Mouse (Mus musculus) embryonic facial prominence, embryonic 15.5 days (tissue): ENCODE measurements around the gene 2310034G01Rik. TPM values are rescaled to one million over a fixed set of nuclear protein-coding genes. Genes with fewer than 3 reads are reported as not detected.

ENCODE experiments used
- ATAC-seq: fragments of 200-750 bp; cut with Nextera tagmentation; 2 replicates; pipeline ENCODE4 v1.8.0; 2017; ENCODE audit warnings: low read depth, moderate TSS enrichment; ENCODE audit not compliant: insufficient number of reproducible peaks, low FRiP score, low TSS enrichment
- H3K27ac ChIP-seq: fragments of 300-500 bp; sonication (generic); replicated peaks from 2 replicates; pipeline ENCODE4 v1.5.1; 2015; ENCODE audit warnings: mild to moderate bottlenecking, inconsistent platforms
- H3K27me3 ChIP-seq: fragments of 300-500 bp; sonication (generic); 2 replicates; pipeline ENCODE4 v1.6.1; 2015; ENCODE audit warnings: inconsistent platforms
- H3K36me3 ChIP-seq: fragments of 300-500 bp; sonication (generic); 2 replicates; pipeline ENCODE4 v1.6.1; 2015; ENCODE audit warnings: mild to moderate bottlenecking, inconsistent platforms
- H3K4me1 ChIP-seq: fragments of 300-500 bp; sonication (generic); 2 replicates; pipeline ENCODE4 v1.6.1; 2015; ENCODE audit warnings: inconsistent platforms
- H3K4me2 ChIP-seq: fragments of 300-500 bp; sonication (generic); replicated peaks from 2 replicates; pipeline ENCODE4 v1.6.1; 2015; ENCODE audit warnings: mild to moderate bottlenecking, inconsistent platforms
- H3K4me3 ChIP-seq: fragments of 300-500 bp; sonication (generic); replicated peaks from 2 replicates; pipeline ENCODE4 v1.5.1; 2015; ENCODE audit warnings: mild to moderate bottlenecking, inconsistent platforms
- H3K9ac ChIP-seq: fragments of 300-500 bp; sonication (generic); 2 replicates; pipeline ENCODE4 v1.6.1; 2015; ENCODE audit warnings: inconsistent platforms
- H3K9me3 ChIP-seq: fragments of 300-500 bp; sonication (generic); replicated peaks from 2 replicates; pipeline ENCODE4 v1.6.1; 2016; ENCODE audit warnings: inconsistent platforms
- WGBS: fragments of 180-500 bp; shearing (Covaris S2); methylation state at CpG from one replicate; pipeline ENCODE4 v1.1.7; 2015; 5-methylcytosine and 5-hydroxymethylcytosine counted together
- polyA plus RNA-seq: library from polyadenylated mRNA; unstranded; fragments of >200 nt; fragmentation: Nextera tagmentation; extraction: Ambion mirVana; gene quantifications from 2 replicates; pipeline ENCODE4 v1.2.1, GENCODE M21; 2015

Gene 2310034G01Rik
- polyA plus RNA-seq, 1 experiment from 2014 or later = 5.3 TPM

DNA sequence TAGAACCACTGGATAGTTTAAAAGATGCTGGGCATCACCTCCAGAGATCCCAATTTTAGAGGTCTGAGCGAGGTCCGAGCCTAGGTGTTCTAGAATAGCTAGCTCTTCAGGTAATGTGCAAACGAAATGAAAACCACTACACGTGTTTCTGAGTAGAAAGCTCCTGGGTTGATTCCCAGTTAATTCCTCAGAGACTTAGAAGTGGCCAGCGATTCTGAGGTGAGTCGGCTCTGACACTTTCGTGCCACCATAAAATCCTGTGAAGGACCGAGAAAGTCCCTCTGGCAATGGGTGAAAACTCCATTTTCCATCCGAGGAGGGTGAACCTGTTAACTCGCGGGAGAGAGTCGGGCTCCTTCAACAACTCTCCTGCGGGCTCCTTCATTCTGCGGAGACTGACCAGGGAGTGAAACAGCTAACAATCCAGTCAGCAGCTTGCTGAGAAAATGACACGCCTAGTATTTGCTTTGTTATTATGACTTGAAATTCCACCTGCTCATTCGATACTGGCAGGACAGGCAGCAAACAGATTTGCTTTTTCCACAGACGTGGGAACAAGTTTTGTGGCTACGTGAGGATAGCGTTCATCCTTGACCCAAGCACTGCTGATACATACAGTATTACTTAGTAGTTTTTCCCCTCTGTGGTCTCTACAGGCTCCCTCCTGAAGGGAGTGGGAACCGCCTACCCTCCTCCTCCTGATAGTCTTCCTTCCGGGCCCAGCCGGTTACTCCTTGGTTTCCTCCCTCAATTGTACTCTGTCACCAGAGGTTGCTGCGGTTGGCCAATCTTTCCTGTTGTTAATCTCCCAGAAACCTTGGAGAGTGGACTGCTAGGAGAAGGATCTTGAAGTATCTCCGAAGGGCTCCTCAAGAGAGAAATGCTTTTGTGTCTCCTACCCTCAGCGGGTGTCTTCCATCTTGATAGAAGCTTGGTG is 7.5 kb upstream of the 2310034G01Rik start:
- Histone ChIP-seq H3K27ac (peak overlapping the region; percentile 44), H3K9ac (no peak overlapping the region), H3K4me3 (peak overlapping the region; percentile 47), H3K4me1 (peaks cover 15% of the 10 kb centered on the region), H3K9me3 (no peaks in the 10 kb centered on the region), H3K36me3 (no peaks in the 10 kb centered on the region), H3K27me3 (peaks cover 22% of the 10 kb centered on the region), H3K4me2 (peak overlapping the region; percentile 83)
- no peak for ATAC-seq
- WGBS = 19% methylated on average over 25 of the region's 25 CpGs

DNA sequence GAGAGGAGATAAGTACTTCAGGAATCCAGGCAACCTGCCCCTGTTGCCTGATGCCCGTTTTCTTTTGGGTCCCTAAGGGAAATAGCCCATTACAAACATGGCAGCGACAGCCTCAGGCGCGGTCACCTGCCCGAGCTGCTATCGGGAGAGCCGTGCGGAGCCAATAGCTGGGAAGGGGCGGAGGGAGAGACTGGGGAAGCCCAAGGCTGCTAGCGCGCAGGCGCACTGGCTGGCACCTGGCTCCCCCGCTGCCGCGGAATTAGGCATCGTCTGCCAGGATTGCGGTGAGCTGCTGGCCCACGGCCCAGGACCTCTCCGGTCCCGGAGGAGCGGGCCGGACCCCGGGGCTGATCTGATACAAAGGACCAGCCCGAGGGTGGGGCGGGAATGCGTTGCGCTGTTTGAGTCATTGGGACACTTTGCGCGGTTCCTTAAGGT is 6.6 kb upstream of the 2310034G01Rik start:
- no peak overlapping the region for H3K9ac ChIP-seq
- peaks cover 15% of the 10 kb centered on the region for H3K4me1 ChIP-seq
- H3K4me2 ChIP-seq = peak overlapping the region; percentile 83
- peak overlapping the region; percentile 47 for H3K4me3 ChIP-seq
- H3K27me3 ChIP-seq = peaks cover 22% of the 10 kb centered on the region
- under 1% methylated on average over 29 of the region's 29 CpGs for WGBS
- H3K36me3 ChIP-seq = no peaks in the 10 kb centered on the region
- no peak overlapping the region for H3K27ac ChIP-seq
- peak; percentile 73; the same call in 1 of the 2 replicates for ATAC-seq
- no peaks in the 10 kb centered on the region for H3K9me3 ChIP-seq

DNA sequence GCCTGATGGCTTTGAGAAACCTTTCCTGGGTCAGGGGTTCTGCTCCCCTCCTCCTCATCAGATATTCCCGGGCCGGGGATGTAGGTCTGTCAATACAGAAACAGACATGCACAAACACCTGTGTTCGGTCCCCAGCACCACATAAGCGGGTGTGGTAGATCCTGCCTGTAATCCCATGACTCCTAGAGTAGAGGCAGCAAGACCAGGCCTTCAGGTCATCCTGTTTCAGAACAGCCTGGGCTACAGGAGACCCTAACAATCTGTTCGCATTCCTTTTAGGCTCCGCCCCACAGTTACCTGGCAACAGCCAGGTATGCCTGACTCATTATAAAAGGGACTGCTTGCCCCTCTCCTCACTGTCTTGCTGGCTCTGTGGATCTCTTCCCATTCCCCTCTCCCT is 552 bp downstream of the 2310034G01Rik start:
- H3K4me3 ChIP-seq = peak overlapping the region; percentile 74
- no peaks in the 10 kb centered on the region for H3K36me3 ChIP-seq
- H3K9ac ChIP-seq = peak overlapping the region; percentile 53
- 21% methylated on average over 6 of the region's 6 CpGs for WGBS
- no peaks in the 10 kb centered on the region for H3K27me3 ChIP-seq
- H3K4me1 ChIP-seq = peaks cover 19% of the 10 kb centered on the region
- no peaks in the 10 kb centered on the region for H3K9me3 ChIP-seq
- H3K4me2 ChIP-seq = peak overlapping the region; percentile 87
- 0 out of 2 replicates have a peak, but pooled peaks have one; percentile 9 for ATAC-seq
- peak overlapping the region; percentile 87; the same call in 1 of the 2 replicates for H3K27ac ChIP-seq

DNA sequence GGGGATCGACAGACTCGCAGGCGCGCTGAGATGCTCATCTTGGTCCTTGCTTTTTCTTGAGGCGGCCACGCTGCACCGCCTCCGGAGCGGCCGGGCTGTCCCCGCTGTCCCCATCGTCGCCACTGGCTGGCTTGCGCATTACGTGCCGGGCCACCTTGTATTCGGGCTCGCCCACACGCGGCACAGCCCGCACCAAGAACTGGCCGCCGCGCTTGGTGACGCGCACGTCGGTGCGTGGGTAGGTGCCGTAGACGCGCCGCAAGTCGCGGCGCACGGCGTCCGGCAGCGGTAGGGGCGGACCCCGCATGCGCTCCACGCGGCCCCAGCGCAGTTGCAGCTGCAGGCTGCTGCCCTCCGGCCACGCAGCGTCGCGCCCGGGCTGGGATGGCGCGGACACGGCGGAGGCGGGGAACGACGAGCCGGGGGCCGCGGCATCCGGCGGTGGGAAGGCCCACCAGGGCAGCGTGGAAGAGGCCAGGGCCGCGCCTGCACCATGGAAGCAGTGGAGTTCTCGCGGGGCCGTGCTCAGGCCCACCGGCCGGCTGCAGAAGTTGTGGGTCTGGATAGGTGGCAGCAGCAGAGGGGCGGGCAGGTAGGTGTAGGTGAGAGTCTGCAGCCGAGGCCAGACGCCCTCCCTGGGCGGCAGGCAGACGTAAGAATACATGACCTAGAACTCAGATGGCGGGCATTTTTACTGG is 1.2 kb downstream of the 2310034G01Rik start:
- Histone ChIP-seq H3K27me3 (0 out of 2 replicates have a peak, but pooled peaks cover 3% of the 10 kb centered on the region), H3K36me3 (no peaks in the 10 kb centered on the region)
- under 1% methylated on average over 78 of the region's 78 CpGs for WGBS

DNA sequence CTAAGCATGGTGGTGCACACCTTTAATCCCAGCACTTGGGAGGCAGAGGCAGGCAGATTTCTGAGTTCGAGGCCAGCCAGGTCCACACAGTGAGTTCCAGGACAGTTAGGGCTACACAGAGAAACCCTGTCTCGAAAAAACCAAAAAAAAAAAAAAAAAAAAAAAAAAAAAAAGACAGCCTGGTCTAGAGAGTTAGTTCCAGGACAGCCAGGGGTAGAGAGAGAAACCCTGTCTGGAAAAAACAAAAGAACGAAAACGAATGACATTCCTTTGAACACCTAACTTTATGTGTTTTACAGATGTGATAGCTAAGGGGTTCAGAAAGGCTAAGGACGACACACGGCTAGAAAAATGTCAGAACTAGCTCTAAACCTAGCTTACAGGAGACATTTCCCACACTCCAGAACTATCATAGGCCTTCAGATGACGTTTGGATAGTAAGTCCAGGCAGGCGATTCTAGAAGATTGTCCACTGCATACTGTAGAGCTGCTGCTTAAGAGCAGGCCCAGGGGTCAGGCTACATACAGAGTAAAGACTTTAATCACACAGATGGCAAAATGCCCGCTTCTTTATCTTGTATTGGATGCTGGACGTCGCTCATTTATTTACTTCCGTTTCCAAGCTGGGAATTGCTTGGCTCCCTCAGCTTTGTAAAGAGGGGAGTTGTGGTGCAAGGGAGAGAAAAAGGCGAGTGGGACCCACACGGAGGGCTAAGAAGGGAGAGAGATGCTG is 2.0 kb downstream of the 2310034G01Rik start:
- Histone ChIP-seq H3K4me1 (peaks cover 19% of the 10 kb centered on the region), H3K4me2 (peak overlapping the region; percentile 87), H3K9ac (peak overlapping the region; percentile 53), H3K36me3 (no peaks in the 10 kb centered on the region), H3K27ac (peak overlapping the region; percentile 87), H3K9me3 (no peaks in the 10 kb centered on the region), H3K4me3 (peak overlapping the region; percentile 74), H3K27me3 (peaks cover 6% of the 10 kb centered on the region; the same call in 1 of the 2 replicates)
- 30% methylated on average over 14 of the region's 14 CpGs for WGBS
- ATAC-seq = no peak

More for the DNA sequence above, 1.2 kb downstream of the 2310034G01Rik start:
- Histone ChIP-seq H3K9ac (peak overlapping the region; percentile 53), H3K4me2 (peak overlapping the region; percentile 87), H3K27ac (peak overlapping the region; percentile 87), H3K4me3 (peak overlapping the region; percentile 74), H3K9me3 (no peaks in the 10 kb centered on the region), H3K4me1 (peaks cover 19% of the 10 kb centered on the region)
- peak; percentile 88 for ATAC-seq

DNA sequence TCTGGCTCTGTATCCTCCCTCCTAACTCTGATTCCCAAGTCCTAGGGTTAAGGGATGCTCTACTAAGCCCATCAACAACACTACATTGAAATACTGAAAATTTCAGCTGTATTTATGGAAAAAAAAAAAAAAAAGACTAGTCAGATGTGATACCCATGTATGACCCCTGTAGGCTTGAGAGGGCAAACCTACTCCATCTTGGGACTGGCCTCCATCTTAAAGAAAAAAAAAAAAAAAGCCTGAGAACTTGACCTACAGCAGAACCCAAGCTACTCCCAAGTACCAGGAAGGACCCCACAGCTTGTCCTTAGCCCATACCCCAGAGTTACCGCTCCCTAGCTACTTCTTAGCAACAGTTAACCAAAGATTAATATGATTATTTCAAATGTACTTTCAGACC is 3.0 kb downstream of the 2310034G01Rik start:
- peaks cover 19% of the 10 kb centered on the region for H3K4me1 ChIP-seq
- no peaks in the 10 kb centered on the region for H3K36me3 ChIP-seq
- no peak overlapping the region for H3K4me2 ChIP-seq
- H3K9me3 ChIP-seq = no peaks in the 10 kb centered on the region
- 93% methylated on average over 1 of the region's 1 CpGs for WGBS
- H3K9ac ChIP-seq = no peak overlapping the region
- ATAC-seq = no peak
- H3K27ac ChIP-seq = no peak overlapping the region
- no peak overlapping the region for H3K4me3 ChIP-seq
- H3K27me3 ChIP-seq = peaks cover 6% of the 10 kb centered on the region; the same call in 1 of the 2 replicates

DNA sequence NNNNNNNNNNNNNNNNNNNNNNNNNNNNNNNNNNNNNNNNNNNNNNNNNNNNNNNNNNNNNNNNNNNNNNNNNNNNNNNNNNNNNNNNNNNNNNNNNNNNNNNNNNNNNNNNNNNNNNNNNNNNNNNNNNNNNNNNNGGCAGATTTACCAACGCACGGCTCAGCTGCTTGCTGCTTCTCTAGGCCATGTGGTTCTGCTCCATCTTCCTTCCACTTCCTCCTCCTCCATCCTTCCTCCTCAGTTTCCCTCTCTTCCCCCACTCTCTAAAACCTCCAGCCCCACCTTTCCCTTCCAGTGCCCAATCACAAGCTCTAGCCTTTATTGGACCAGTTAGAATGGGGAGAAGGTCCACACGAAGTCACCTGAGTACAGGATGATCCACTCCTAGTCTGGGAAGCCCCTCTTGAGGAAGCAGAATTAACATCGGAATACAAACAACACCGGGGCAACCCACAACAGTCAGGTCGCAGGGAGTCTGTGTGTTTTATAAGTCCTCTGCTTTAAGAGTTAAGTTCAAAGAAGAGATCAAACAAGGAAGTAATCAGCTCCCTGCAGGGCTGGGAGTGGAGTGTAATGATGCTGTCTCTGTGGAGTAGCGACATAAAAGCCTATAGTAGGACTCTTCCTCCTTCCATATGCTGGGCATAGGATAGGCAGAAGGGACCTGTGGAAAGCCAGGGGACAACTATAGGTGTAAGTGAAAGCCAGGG is 5.2 kb downstream of the 2310034G01Rik start:
- 19% methylated on average over 7 of the region's 7 CpGs for WGBS
- Histone ChIP-seq H3K27ac (no peak overlapping the region), H3K4me1 (peaks cover 13% of the 10 kb centered on the region), H3K4me2 (no peak overlapping the region), H3K4me3 (no peak overlapping the region), H3K36me3 (no peaks in the 10 kb centered on the region), H3K9ac (no peak overlapping the region), H3K9me3 (no peaks in the 10 kb centered on the region), H3K27me3 (peaks cover 6% of the 10 kb centered on the region; the same call in 1 of the 2 replicates)
- ATAC-seq = no peak

DNA sequence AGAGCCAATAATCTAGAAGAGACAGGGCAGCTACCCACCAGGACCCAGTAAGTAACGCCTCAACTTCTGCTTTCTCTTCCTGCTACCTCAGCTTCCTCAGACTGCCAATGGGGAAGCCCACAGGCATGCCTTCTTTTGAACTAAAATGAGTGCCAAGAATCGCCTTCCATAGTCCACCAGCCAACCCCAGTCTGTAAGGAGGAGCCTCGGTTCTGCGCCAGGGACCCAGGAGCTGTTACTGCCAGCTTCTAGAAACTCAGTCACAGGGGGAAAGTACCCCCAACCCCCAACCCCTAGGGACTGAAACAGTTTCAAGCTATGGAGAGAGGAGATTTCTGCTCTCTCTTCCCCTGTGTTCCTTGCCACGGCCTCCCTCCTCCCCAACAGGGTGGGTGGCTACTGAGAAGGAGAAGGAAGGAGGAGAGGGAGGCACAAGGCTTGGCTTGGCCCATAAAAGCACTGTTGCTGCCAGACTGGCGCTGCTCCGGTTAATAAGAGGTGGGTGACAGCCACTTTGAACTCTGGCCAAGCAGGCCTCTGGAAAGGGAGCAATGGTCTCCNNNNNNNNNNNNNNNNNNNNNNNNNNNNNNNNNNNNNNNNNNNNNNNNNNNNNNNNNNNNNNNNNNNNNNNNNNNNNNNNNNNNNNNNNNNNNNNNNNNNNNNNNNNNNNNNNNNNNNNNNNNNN is 10.7 kb downstream of the 2310034G01Rik start:
- no peak overlapping the region for H3K4me3 ChIP-seq
- H3K9ac ChIP-seq = no peak overlapping the region
- no peaks in the 10 kb centered on the region for H3K9me3 ChIP-seq
- peak overlapping the region; percentile 74; the same call in 1 of the 2 replicates for H3K4me2 ChIP-seq
- H3K27ac ChIP-seq = peak overlapping the region; percentile 40; the same call in 1 of the 2 replicates
- peaks cover 15% of the 10 kb centered on the region for H3K4me1 ChIP-seq
- peaks cover 6% of the 10 kb centered on the region; the same call in 1 of the 2 replicates for H3K27me3 ChIP-seq
- 71% methylated on average over 7 of the region's 7 CpGs for WGBS
- 0 out of 2 replicates have a peak, but pooled peaks have one; percentile 11 for ATAC-seq
- H3K36me3 ChIP-seq = no peaks in the 10 kb centered on the region

DNA sequence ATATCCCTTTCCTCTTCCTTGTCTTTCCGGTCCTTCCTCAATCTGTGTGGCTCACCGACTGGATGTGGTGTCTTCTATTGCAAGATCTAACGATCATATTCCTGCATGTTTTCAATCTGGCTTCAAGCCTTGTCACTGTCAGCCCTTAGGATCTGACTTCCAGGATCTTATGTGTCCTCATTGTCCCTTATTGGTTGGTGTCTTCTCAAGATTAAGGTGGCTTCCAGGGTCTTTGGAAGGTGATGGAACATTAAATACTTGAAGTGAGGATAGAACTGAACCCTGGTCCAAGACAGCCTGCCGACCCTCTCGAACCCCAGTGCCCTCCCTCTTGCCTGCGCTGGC is 11.2 kb downstream of the 2310034G01Rik start:
- H3K4me1 ChIP-seq = peaks cover 15% of the 10 kb centered on the region
- H3K4me3 ChIP-seq = peak overlapping the region; percentile 79
- H3K4me2 ChIP-seq = peak overlapping the region; percentile 74
- 51% methylated on average over 6 of the region's 6 CpGs for WGBS
- H3K36me3 ChIP-seq = no peaks in the 10 kb centered on the region
- H3K9ac ChIP-seq = no peak overlapping the region
- H3K9me3 ChIP-seq = no peaks in the 10 kb centered on the region
- ATAC-seq = no peak
- H3K27me3 ChIP-seq = peaks cover 4% of the 10 kb centered on the region; the same call in 1 of the 2 replicates
- peak overlapping the region; percentile 40 for H3K27ac ChIP-seq
